Mouse (Mus musculus) telencephalon, adult 2 months (tissue): ENCODE results near the gene Idh2.

Experiments
- DNase-seq: peaks from one replicate; pipeline ENCODE4 v3.0.0-alpha.2; 2011; ENCODE audit warnings: low read depth, low spot score

Gene Idh2

DNA sequence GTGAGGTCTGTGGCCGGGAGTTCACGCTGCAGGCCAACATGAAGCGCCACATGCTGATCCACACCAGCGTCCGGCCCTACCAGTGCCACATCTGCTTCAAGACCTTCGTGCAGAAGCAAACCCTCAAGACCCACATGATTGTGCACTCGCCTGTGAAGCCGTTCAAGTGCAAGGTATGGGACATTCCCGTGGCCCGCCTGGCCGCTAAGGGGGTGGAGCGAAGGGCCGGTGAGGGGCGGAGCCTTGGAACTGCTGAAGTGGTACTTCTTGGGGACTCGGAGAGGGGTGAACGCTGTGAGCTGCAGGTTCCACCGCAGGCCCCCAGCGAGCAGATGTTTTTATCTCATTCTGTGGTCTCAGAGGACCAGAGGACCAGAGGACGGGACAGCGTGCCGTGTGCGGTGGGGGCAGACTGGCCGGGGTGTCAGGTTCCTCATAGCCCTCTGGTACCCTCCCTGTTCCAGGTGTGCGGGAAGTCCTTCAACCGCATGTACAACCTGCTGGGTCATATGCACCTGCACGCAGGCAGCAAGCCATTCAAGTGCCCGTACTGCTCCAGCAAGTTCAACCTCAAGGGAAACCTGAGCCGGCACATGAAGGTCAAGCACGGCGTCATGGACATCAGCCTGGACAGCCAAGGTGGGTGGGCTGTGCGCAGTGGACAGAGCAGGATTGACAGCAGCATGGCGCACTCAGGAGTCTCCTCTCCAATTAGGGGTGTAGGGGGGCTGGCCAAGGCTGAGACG lies 29.0 kb downstream of the Idh2 start:
- DNase-seq = no peak

DNA sequence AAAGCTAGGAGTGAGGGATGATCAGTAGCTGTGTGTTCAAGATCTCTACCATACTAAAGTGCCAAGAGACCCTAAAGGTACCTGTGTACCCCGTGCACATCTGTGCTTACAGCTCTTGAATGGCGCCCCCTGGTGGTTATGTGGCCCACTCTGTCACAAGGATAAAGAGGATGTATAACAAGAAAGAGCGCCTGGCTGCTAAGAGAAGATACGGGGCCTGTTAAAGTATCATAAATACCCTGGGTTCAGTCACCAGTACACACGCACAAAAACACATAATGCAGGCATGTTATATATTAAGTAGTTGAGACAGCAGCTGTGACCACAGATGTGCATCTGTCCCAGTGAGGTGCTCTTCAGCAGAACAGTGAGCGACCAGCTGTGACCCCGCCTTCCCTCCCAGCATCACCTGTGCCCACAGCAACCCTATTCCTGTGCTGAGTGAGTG lies 30.7 kb downstream of the Idh2 start:
- no peak for DNase-seq

DNA sequence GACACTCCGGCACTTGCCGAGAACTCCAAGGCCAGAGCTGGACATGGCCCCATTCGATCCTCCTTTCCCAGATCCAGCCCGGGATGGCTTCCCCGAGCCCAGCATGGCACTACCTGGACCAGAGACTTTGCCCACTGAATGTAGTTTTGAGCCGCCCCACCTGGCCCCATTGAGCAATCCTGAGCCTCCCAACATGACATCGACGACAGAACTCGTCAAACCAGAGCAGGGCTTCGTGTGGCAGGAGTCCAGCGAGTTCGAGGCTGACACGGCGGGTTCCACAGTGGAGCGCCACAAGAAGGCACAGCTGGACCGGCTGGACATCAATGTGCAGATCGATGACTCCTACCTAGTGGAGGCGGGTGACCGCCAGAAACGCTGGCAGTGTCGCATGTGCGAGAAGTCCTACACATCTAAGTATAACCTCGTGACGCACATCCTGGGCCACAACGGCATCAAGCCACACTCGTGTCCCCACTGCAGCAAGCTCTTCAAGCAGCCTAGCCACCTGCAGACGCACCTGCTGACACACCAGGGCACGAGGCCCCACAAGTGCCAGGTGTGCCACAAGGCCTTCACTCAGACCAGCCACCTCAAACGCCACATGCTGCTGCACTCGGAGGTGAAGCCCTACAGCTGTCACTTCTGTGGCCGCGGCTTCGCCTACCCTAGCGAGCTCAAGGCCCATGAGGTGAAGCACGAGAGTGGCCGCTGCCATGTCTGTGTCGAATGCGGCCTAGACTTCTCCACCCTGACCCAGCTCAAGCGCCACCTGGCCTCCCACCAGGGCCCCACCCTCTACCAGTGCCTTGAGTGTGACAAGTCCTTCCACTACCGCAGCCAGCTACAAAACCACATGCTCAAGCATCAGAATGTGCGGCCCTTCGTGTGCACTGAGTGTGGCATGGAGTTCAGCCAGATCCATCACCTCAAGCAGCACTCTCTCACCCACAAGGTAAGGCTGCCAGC lies 33.3 kb downstream of the Idh2 start:
- DNase-seq = no peak

DNA sequence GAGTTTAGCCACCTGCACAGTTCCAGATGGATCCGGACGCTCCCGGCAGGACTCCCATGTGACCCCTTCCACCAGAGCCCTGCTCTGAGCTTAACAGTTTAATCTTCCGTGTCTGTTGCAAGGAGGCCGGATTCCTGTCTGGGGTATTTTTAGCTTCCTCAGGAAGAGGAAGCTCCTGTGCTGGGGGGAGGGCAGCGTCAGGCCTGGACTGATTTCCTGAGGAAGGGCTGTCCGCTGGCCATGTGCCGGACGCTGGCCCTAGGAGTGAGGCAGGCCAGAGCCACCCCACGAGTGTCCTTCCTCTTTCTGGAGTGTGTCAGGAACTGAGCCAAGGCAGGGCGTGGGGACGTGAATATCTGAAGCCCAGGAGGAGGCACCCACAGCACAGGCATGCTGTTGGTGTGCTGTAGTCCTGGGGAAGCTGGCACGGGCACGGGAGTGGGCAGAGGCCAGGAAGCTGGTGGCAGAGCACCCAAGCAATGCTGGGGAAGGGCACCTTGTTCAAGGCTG lies 36.3 kb downstream of the Idh2 start:
- peak; percentile 70 for DNase-seq

DNA sequence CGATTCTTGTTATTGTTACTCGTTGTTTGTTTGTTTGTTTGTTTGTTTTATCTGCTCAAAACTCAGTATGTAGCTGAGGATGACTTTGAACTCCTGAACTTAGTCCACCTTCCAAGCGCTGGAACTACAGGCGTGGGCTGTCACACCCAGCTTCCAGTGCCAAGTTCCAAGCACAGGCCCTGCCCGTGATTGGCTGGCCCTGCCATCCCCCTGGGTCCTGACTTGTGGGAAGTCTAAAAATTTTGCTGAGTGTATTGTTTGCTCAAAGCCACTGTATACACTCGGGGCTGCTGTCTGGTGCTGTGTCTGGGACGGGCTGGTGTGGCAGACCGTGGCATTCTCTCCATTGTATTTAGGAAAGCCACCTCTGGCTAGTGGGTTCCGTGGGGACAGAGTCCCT lies 37.4 kb downstream of the Idh2 start:
- DNase-seq = no peak

DNA sequence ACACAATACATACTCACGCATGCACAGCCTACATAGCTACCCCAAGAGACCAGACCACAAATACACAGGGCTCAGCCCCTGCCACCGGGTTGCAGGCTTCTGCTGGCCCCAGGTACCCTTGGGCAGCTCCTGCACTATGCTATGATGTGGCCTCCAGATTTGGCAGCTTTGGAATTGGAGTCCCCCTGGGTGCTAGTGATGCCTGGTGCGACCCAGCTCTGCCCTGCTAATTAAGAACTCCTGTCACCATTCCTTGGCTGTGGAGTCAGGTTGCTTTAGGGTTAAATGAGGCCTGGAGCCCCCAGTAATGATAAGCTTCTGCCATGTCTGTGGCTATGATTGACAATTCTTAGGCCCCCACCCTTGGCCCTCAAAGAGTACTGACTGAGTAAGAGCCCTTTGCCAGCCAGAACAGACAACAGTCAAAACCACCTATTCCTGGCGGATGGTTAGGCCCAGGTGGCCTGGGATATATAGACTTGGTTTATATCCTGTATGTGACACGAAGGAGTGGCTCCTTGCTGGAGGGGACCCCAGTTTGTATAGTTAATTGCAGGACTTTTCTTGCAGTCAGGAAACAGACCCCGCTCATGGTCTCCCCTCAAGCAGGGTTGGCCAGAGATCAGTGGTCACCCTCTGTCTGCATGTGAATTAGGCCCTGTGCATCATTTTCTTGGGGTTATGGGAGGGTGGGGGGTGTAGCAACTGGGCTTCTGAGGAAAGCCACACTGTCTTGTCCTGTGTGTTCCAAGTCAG lies 38.1 kb downstream of the Idh2 start:
- DNase-seq = no peak

DNA sequence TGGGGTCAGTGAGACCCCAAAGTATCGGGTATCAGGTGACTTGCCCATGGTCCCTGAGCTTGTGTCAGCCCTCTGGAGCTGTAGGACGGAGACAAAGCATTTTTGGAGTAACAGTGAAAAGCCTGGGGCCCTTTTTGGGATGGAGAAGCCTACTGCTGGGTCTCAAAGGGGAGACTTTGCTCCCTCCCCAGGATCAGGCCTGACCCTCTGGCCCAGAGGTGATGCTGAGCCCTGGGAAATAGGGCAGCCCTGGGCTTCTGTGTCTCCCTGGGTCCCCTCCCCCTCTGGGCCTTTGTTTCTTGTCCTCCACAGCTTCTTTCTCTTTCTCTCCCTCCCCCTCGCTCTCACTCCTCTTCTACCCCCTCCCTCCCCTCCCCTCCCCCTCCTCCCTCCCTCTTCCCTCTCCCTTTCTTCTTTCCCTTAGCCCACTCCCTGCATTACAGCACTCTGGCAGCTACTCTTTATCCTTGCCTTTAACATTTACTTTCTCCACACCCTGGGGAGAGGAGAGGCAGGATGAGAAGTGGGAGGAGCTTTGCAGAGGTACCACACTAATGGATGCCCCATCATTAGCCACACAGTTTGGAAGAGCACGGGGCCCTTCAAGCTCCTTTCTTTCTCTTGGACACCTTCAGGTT lies 39.1 kb downstream of the Idh2 start:
- no peak for DNase-seq

DNA sequence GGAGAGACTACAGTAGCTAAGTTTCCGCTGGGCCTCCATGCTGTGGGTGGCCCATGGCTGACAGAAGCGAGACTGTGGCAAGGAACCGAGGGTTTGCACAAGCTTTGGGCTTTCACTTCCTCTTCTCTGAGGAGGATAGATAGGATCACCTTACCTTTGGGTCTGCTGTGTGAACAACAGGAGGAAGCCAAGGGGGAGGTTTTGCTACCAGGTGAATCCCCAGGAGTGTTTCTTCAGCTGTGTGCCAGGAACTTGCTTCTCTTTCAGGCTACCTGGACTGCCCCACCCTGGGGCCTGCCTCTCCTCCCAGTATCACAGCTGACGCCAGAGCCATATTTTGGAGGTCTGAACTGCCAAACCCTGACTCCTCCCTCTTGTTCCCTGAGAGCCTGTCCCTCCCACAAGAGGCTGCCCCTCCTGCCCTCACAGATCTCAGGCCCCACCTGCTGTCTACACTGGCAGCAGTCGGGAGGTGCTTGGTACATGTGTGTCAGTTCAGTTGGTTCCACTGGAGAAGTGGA lies 40.2 kb downstream of the Idh2 start:
- DNase-seq = no peak

DNA sequence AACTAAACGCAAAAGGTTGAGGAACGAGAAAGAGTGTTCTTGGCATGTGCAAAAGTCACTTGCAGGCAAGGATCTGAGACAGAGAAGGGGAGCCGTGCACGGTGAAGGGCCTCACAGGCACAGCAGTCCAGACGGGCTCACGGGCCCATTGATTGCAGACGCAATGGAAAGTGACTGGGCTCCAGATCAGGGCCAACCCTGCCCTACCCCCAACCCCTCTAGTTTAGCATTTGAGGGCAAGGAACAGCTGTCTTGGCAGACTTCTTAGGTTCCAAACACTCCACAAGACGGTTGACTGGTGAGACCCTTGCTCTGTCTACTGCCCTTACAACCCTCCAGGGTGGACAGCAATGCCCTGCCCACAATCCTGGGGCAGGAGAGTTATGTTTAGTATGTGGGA lies 41.7 kb downstream of the Idh2 start:
- DNase-seq = no peak

DNA sequence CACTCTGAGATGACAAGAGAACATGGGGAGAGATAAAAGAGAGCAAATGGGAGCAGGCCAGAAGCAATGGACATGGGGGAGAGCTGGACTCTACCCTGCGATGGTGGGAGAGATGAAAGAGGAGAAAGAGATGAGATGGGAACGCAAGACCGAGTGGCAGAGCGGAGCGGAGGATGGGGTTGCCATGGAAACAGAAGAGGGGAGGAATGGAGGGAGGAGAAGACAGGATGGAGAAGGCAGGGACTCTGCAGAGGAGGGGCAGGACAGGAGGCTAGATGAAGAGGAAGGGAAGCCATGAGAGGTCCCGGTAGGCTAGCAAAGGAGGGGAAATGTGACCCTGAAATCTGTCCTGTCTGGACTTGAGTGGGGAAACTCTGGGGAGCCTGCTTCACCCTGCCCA lies 42.9 kb downstream of the Idh2 start:
- DNase-seq = peak; percentile 63

DNA sequence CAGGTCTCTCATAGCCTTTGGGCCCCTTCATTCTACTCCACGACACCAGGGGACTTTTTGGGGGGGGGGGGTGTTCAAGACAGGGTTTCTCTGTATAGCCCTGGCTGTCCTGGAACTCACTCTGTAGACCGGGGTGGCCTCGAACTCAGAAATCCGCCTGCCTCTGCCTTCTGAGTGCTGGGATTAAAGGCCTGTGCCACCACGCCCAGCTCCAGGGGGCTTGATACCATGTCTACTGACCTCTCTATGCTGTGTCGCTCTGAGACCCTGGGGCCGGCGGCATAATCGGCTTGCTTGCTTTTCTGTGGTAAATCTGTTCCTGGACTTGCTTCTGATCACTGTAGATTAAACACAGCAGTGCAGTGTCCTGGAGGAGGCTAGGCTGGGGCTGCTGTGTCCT lies 44.0 kb downstream of the Idh2 start:
- DNase-seq = no peak

DNA sequence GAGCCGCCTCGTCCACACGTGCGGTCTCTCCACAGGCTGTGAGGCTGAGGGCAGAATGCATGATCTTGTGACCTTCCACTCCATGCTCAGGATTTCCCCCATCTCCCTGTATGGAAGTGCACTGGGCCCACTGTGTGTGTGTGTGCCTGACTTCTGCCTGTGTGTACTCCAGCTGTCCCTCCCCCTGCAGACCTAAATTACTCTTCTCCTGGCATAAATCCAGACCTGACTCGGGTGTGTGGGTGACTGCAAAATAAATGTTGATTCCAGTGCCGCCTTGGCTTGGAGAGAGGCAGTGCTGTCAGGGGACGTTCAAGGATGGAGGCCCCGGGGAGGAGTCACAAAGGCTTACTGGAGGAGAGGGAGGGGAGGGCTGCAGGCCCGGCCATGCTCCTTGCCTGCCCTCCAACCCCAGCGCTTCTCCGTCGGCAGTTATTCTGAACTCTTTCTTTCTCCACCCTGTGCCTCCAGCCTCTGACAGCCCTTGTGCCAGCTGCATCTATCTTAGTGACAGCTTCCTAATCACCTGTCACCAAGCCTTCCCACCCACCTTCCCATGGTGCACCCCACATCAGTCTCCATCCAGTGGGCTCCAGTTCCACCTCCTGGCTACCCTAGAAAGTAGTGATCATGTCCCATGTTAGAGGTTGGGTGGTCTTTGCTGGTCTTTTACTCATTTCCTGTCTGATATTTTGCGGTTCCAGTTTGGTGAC lies 45.4 kb downstream of the Idh2 start:
- DNase-seq = peak; percentile 74

DNA sequence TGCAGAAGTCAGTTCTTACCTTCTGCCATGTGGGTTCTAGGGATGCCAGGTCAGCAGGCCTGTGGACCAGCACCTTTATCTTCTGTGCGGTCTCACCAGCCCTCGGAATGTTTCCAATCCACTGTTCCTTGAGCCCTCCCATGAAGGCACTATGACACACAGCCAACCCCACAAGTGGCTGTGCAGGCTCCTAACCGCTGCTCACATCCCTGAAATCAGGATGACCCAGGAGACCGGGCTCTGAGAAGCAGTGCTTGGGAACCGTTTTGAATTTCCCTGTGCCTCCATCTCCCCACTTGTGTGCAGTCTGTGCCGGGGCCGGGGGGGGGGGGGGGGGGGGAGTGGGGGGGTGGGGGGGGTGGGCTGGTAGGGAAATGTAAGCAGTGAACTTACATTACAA lies 46.9 kb downstream of the Idh2 start:
- no peak for DNase-seq

DNA sequence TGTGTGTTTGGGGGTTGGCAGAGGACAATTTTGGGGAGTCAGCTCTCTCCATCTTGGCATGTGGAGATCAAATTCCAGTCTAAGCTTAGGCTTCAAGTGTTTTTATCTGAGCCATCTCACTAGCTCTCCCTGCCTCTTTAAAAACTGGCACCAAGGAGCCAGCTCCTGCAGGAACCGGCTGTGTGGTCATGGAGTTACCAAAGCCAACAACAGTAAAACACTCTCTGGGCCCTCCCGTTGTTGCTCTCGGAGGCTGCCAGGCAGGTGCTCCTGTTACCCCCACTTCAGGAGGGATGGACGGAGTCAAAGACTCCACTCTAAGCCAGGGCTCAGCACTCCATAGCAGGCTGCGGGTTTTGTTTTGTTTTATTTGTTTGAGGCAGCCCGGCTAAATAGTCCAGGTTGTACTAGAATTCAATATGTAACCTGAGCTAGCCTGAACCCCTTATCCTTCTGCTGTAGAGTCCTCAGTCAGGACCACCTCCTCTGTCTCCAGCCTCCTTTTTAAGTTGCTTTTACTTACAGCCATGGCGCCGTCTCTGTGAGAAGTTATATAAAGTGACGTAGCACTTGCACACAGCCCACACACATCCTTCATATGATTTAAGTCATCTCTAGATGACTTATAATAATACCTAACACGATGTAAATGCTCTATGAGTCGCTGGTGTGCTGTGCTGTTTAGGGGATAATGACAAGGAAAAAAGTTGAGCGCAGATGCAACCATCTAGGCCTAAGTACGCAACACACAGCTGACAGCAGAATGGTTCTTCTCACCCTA lies 48.3 kb downstream of the Idh2 start:
- DNase-seq = no peak

DNA sequence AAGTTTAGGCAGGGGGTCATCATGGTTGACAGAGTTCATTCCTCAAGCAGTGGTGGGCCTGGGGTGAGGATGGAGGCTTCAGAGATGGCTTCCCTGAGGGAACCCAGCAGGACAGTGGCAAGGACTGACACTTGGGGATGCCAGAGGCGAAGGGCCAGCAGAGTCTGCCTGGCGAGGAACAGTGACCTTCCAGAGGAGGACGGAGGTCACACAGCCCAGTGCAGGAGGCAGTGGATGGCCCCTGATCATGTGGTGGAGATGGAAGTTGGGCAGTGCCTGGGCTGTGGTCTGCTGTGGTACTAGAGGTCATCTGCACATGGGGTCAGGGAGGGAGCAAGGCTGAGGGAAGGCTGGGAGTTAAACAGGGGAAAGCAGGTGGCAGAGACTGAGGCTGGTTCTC lies 49.9 kb downstream of the Idh2 start:
- DNase-seq = no peak

DNA sequence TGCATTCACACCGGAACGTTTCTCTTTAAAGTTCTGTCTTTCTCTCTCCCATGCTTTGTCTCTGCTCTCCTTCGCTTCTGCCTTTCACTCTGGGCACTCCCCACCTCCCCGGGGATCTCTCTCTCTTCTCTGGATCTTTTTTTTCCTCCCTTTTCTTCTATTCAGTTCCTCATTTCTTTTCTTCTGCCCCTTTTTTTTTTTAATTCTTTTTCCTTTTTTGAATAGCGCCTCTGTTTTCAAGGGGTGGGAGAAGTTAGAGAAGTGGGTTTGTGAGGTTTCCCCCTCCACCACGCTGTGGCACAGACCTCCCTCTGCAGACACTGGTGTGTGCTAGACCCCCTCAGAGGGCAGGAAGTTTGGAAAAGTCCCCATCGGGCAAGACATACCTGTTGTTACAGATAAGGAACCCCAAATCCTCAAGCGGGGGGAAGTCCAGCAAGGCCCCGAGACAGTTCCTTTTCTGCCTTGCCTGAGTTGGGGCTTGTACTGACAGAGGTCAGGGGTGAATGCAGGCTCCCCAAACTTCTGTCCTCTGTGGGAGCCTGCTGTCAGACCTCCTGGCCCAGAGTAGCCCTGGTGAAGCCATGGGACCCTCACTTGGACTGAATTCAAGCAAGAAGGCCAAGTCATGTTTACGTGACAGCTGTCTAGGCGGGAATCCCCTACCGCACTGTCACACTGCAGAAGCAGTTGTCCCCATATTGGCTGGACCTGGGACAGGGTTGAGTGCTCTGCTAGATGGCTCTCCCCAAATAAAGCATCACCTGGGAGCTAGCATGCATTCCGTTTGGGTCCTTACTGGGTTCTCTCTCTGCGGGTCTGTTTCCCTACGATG lies 51.1 kb downstream of the Idh2 start:
- no peak for DNase-seq

DNA sequence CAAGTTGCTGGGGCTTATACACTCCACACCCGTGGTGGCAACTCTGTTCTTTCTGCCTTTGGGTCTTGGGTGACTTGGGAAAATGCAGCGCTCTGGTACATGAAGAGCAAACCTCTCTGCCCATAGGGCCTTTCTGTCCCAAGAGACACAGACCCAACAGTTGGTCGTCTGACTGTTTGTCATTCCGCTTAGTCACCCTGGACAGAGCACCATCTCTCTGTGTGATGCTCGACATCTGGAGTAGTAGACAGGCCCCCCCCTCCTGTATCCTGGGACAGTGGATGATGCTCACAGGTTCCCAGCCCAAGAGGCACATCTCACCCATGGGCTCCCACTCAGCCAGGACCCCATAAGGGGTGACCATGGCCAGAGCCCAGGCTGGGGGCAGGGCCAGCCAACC lies 51.9 kb downstream of the Idh2 start:
- no peak for DNase-seq

DNA sequence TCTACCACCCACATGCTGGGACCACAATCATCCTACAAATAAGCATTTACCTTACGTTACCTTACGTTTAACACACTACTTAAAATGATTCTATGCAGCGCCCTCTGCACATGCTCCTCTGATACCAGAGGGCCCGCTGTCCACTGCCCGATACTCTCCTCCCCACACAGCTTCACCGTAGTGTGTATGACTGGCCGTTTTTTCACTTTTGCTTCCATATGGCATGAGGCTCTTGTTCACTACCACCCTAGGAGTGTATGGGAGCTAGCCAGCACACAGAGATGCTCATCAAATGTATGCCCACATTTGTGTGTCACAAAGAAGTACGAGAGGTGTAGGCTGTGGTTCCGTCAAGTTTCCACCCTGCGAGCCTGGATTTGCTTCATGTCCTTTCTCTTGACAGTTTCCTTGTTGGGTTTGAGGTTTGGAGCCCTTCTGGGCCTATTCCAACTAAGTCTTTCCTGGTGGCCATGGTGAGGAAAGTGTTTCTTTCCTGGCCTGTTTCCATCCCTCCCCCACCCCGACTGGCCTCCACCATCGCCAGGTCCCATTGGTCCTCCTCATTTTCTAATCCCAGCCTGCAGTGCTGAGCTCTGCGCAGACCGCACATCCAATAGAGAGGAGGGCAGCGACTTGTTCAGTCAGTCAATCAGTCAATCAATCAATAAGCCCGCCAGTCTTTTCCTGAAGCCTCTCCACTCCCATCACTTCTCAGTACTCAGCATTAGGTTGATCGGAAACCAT lies 52.9 kb downstream of the Idh2 start:
- no peak for DNase-seq
